Mouse (Mus musculus) spleen, adult 2 months (tissue): ENCODE results near the gene Olfr354.

Source experiments
- CTCF ChIP-seq: fragments of 200-500 bp; IDR thresholded peaks from 2 replicates; pipeline ENCODE4 v1.5.1; 2011; ENCODE audit warnings: mild to moderate bottlenecking, inconsistent platforms; ENCODE audit not compliant: insufficient read depth, insufficient read length, insufficient replicate concordance; ENCODE audit errors: extremely low read depth
- POLR2A ChIP-seq: fragments of 200-500 bp; IDR thresholded peaks from 2 replicates; pipeline ENCODE4 v1.6.1; 2011; ENCODE audit warnings: low read depth, low read length, inconsistent platforms

GRCm38 (mm10) chr2:36862560-36862959 is 42.9 kb upstream of the Olfr354 start, which contains the start of gene Olfr351:
- TF ChIP-seq POLR2A: no peak
- no peak for TF ChIP-seq CTCF
